Mouse (Mus musculus) activated CD4-positive, CD25-positive, alpha-beta regulatory T cell, adult 4 months (primary cell): ENCODE data around the gene Gm3468. TPM values are rescaled to one million over a fixed set of nuclear protein-coding genes. Genes with fewer than 3 reads are reported as not detected.
"Not testable (repeated sequence)": the region's sequence is repeated elsewhere in the genome, so short reads cannot be mapped to it uniquely, and the experiment has no call there.

Experiments
- ATAC-seq: one replicate; pipeline ENCODE4 v1.8.0; 2017
- polyA plus RNA-seq, 2 experiments: library from polyadenylated mRNA; unstranded; fragments of 100-300 nt; shearing (Covaris generic); gene quantifications; one replicate each; pipeline ENCODE4 v1.2.1; 2017

Gene Gm3468
- 10 to 100 TPM in 1 of 2 experiments, 1 to 10 TPM in 1; 8.8 to 10.0 TPM for polyA plus RNA-seq

DNA sequence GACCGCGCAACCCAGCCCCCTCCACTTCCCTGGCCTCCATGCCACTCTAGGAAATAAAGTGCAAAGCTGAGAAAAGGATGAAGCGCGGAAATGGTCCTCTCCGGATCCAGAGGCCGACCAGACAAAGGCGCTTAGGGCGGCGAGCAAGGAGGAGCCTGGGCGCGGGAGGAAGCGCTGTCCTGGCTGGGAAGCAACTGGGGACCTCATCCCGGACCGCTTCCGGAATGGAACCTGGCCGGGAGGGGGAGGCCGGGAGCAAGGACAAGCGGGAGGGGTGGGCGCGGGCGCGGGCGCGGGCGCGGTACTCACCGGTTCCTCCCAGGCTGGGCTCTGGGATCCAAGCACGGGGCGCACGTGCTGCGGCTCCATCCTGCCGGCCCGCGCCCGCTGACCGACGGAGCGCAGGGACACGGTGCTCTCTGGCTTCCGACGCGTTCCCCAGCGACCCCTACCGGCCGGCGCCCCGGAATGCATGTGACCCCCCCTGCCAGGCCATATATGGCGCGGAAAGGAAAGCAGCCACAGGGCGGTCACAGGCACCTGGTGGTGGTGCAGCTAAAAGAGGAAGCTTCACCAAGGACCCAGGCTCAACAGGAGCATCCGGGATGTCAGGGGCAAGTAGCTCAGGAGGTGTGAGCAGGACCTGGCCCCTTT is at the start of gene Gm3468:
Gene Gm3468, minus strand, starts transcription at position 394 of the 654 bp plus-strand sequence.
- peak; percentile 93 for ATAC-seq

DNA sequence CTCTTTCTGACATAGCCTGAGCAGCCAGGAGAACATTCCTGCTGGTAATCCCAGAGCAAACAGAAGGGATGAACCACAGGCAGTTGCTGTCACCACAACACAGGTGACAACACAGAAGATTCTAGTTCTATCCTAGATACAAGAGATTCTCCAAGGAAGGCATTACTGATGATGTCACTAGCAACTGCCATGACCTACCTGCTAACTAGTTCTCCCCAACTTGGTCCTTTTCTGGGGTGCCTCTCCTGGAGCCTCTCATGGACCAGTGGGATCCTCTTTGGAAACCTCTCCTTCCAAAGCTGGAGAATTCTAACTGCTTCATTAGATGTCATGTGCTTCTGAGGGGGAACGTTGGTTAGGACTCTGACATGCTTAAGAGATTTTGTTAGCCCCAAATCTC is 17.2 kb upstream of the Gm3468 start, which contains the start of gene Gm3476:
Gene Gm3476, minus strand, starts transcription at position 101 of the 400 bp plus-strand sequence.
- not testable (repeated sequence) for ATAC-seq

DNA sequence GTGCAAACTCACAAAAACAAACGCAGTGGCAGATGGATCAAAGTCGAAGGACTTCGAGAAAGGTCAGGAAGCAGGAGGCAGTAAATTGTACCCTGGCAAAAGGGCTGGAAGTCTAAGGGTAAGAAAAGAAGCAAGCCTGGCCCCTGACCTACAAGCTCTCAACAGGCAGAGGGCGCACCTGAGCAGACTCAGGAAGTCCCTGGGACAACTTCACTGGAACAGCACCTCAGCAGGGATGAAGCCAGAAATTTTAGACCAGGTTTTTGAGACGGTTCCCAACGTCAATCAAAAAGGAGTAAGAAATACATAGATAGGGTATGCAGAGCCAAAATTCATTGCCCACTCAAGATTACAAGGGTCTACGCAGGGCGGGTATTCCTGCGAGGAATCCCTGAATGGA is 965 bp downstream of the Gm3468 start:
- ATAC-seq: not testable (repeated sequence)

DNA sequence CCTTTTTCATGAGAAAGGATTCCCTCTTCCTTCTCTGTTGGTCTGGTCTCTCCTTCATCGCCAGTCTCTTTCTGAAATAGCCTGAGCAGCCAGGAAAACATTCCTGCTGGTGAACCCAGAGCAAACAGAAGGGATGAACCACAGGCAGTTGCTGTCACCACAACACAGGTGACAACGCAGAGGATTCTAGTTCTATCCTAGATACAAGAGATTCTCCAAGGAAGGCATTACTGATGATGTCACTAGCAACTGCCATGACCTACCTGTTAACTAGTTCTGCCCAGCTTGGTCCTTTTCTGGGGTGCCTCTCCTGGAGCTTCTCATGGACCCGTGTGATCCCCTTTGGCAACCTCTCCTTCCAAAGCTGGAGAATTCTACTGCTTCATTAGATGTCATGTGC is 14.6 kb downstream of the Gm3468 start, which contains the start of gene Gm8206:
Gene Gm8206, minus strand, starts transcription at position 101 of the 400 bp plus-strand sequence.
- ATAC-seq: not testable (repeated sequence)

DNA sequence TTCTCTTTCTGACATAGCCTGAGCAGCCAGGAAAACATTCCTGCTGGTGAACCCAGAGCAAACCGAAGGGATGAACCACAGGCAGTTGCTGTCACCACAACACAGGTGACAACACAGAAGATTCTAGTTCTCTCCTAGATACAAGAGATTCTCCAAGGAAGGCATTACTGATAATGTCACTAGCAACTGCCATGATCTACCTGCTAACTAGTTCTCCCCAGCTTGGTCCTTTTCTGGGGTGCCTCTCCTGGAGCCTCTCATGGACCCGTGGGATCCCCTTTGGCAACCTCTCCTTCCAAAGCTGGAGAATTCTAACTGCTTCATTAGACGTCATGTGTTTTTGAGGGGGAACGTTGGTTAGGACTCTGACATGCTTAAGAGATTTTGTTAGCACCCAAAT is 50.3 kb downstream of the Gm3468 start, which contains the start of gene Gm6337:
Gene Gm6337, minus strand, starts transcription at position 101 of the 400 bp plus-strand sequence.
- ATAC-seq: not testable (repeated sequence)

Other genes starting within 250 kb of the Gm3468 start
- 1 to 10 TPM in 1 of 2 experiments, under 1 TPM in 1; 0.46 to 1.3 TPM for gene Gm8237, start 228.3 kb downstream of the Gm3468 start, polyA plus RNA-seq
- gene Gm3248, start 146.9 kb downstream of the Gm3468 start, polyA plus RNA-seq: 1 to 10 TPM; 1.7 to 2.9 TPM
- gene Gm3453, start 129.5 kb downstream of the Gm3468 start, polyA plus RNA-seq: not detected
- not detected for gene Gm6337, start 50.4 kb downstream of the Gm3468 start, polyA plus RNA-seq
- gene Gm8206, start 14.7 kb downstream of the Gm3468 start, polyA plus RNA-seq: 1 to 10 TPM; 1.4 to 3.2 TPM
- gene Gm3476, start 17.1 kb upstream of the Gm3468 start, polyA plus RNA-seq: not detected
- not detected for gene Gm21560, start 110.6 kb upstream of the Gm3468 start, polyA plus RNA-seq
- 1 to 10 TPM; 1.4 to 2.2 TPM for gene Gm3411, start 178.6 kb upstream of the Gm3468 start, polyA plus RNA-seq
- gene Gm21103, start 196.2 kb upstream of the Gm3468 start, polyA plus RNA-seq: under 1 TPM in 1 of 2 experiments, not detected in 1; 0.37 TPM
- gene Gm3618, start 235.0 kb upstream of the Gm3468 start, polyA plus RNA-seq: not detected